Mouse (Mus musculus) thymus, postnatal 4 days (tissue): ENCODE measurements around the gene Mark1.
A peak's percentile ranks its signal among the peaks of the same experiment; 100 is the strongest.

ENCODE experiments used
- DNase-seq: peaks from one replicate; pipeline ENCODE4 v3.0.0; 2021

Gene Mark1

GRCm38 (mm10) chr1:184886160-184886559 lies 113.2 kb downstream of the Mark1 start:
- no peak for DNase-seq

GRCm38 (mm10) chr1:184882281-184883268 lies 116.8 kb downstream of the Mark1 start, which contains the start of gene C130074G19Rik:
C130074G19Rik (minus strand) TSS chr1:184883218.
- DNase-seq = peak; percentile 63

- DNase-seq = no peak
These were observed 117.5 kb downstream of the Mark1 start for GRCm38 (mm10) chr1:184881861-184882260.

GRCm38 (mm10) chr1:184881211-184881610 lies 118.2 kb downstream of the Mark1 start:
- no peak for DNase-seq

GRCm38 (mm10) chr1:184878860-184879259 lies 120.5 kb downstream of the Mark1 start:
- no peak for DNase-seq

GRCm38 (mm10) chr1:184877306-184877705 lies 122.1 kb downstream of the Mark1 start:
- DNase-seq = no peak

- no peak for DNase-seq
These were observed 125.5 kb downstream of the Mark1 start for GRCm38 (mm10) chr1:184873910-184874309.

- DNase-seq = no peak
These were observed 127.1 kb downstream of the Mark1 start for GRCm38 (mm10) chr1:184872069-184872819.

GRCm38 (mm10) chr1:184871506-184871905 lies 127.9 kb downstream of the Mark1 start:
- no peak for DNase-seq

GRCm38 (mm10) chr1:184870646-184871385 lies 128.6 kb downstream of the Mark1 start:
- no peak for DNase-seq

GRCm38 (mm10) chr1:184869939-184870565 lies 129.3 kb downstream of the Mark1 start:
- DNase-seq = no peak

GRCm38 (mm10) chr1:184867640-184868120 lies 131.7 kb downstream of the Mark1 start:
- no peak for DNase-seq

GRCm38 (mm10) chr1:184864381-184864801 lies 135.0 kb downstream of the Mark1 start:
- DNase-seq = no peak

GRCm38 (mm10) chr1:184862636-184863035 lies 136.7 kb downstream of the Mark1 start:
- DNase-seq = no peak

GRCm38 (mm10) chr1:184861551-184861950 lies 137.8 kb downstream of the Mark1 start:
- DNase-seq = no peak

GRCm38 (mm10) chr1:184860276-184860675 lies 139.1 kb downstream of the Mark1 start:
- DNase-seq = no peak

- DNase-seq = no peak
These were observed 141.1 kb downstream of the Mark1 start for GRCm38 (mm10) chr1:184858253-184858652.

- DNase-seq = no peak
These were observed 142.2 kb downstream of the Mark1 start for GRCm38 (mm10) chr1:184857216-184857615.

GRCm38 (mm10) chr1:184853922-184854321 lies 145.4 kb downstream of the Mark1 start:
- no peak for DNase-seq

GRCm38 (mm10) chr1:184853339-184853738 lies 146.0 kb downstream of the Mark1 start:
- DNase-seq = peak; percentile 78

GRCm38 (mm10) chr1:184851741-184852618 lies 147.4 kb downstream of the Mark1 start:
- DNase-seq = peak; percentile 61
